Mouse (Mus musculus) heart, postnatal 0 days (tissue): Measurements from ENCODE around the gene Ankrd61. TPM values are rescaled to one million over a fixed set of nuclear protein-coding genes. Genes with fewer than 3 reads are reported as not detected.
A peak's percentile ranks its signal among the peaks of the same experiment; 100 is the strongest.

Source experiments
- ATAC-seq: fragments of 200-750 bp; cut with Nextera tagmentation; 2 replicates; pipeline ENCODE4 v1.8.0; 2017; ENCODE audit warnings: low read depth, moderate number of reproducible peaks, moderate library complexity; ENCODE audit not compliant: insufficient read depth
- DNase-seq: peaks from one replicate; pipeline ENCODE4 v3.0.0-alpha.2; 2016; ENCODE audit warnings: low spot score
- H3K27ac ChIP-seq: fragments of 300-500 bp; sonication (generic); 2 replicates; pipeline ENCODE4 v1.5.1; 2014; ENCODE audit warnings: low read depth, mild to moderate bottlenecking
- H3K27me3 ChIP-seq: fragments of 300-500 bp; sonication (generic); 2 replicates; pipeline ENCODE4 v1.6.1; 2014; ENCODE audit warnings: low read length, mixed read lengths; ENCODE audit not compliant: control insufficient read depth, insufficient read depth
- H3K36me3 ChIP-seq: fragments of 300-500 bp; sonication (generic); replicated peaks from 2 replicates; pipeline ENCODE4 v1.6.1; 2014; ENCODE audit warnings: low read length, mixed read lengths; ENCODE audit not compliant: control insufficient read depth, insufficient read depth
- H3K4me1 ChIP-seq: fragments of 300-500 bp; sonication (generic); 2 replicates; pipeline ENCODE4 v1.6.1; 2014; ENCODE audit warnings: antibody characterized with exemption; ENCODE audit not compliant: control insufficient read depth, insufficient read depth
- H3K4me2 ChIP-seq: fragments of 300-500 bp; sonication (generic); 2 replicates; pipeline ENCODE4 v1.6.1; 2014; ENCODE audit warnings: low read depth, mild to moderate bottlenecking, low read length, moderate library complexity
- H3K4me3 ChIP-seq: fragments of 300-500 bp; sonication (generic); 2 replicates; pipeline ENCODE4 v1.5.1; 2014; ENCODE audit warnings: low read depth, low read length
- H3K9ac ChIP-seq: fragments of 300-500 bp; sonication (generic); replicated peaks from 2 replicates; pipeline ENCODE4 v1.6.1; 2014; ENCODE audit warnings: low read depth, low read length, mixed read lengths
- H3K9me3 ChIP-seq: fragments of 300-500 bp; sonication (generic); replicated peaks from 2 replicates; pipeline ENCODE4 v1.6.1; 2016; ENCODE audit warnings: low read length; ENCODE audit not compliant: control insufficient read depth
- CTCF ChIP-seq: IDR thresholded peaks from 2 replicates; pipeline ENCODE4 v1.5.1; 2016; ENCODE audit warnings: antibody characterized with exemption, control low read depth, low read depth
- EP300 ChIP-seq: IDR thresholded peaks from 2 replicates; pipeline ENCODE4 v1.6.1; 2016; ENCODE audit warnings: antibody characterized with exemption, low read depth
- WGBS: fragments of 180-500 bp; shearing (Covaris S2); extraction: QIAGEN DNeasy Blood & Tissue Kit; methylation state at CpG from one replicate; pipeline ENCODE4 v1.1.7; 2014; 5-methylcytosine and 5-hydroxymethylcytosine counted together
- polyA plus RNA-seq: library from polyadenylated mRNA; unstranded; fragments of >200 nt; fragmentation: Nextera tagmentation; extraction: Ambion mirVana; gene quantifications from 2 replicates; pipeline ENCODE4 v1.2.1, GENCODE M21; 2015
- total RNA-seq: library from RNA; depleted of rRNA; stranded (reverse); fragments of >200 nt; gene quantifications from 2 replicates; pipeline ENCODE4 v1.2.3, GENCODE M21; 2014; ENCODE audit warnings: low replicate concordance

Ankrd61 gene
- total and polyA plus RNA-seq, 2 experiments from 2014 or later: 0.07 TPM; not detected in 1

DNA sequence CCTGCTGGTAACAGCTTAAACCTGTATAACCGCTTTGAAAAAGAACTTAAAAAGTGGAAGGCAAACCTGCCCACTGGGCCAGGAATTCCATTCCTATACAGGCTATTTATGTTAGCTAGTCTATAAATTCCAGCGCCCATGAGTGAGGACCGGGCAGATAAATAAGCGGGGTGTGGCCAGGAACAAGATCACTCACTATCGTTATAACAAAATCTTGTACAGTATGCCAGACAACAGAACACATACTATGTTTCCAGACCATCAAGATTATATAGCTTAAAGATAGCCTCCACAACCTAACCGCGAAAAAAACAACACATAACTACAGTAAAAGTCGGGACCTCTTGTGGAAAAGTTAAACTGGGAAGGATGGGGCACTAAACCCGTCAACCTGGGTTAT, 11.4 kb upstream of the Ankrd61 start:
- Histone ChIP-seq H3K27me3 (no peaks in the 10 kb centered on the region), H3K4me2 (peak overlapping the region; percentile 82), H3K36me3 (peaks cover 31% of the 10 kb centered on the region), H3K4me1 (peaks cover 10% of the 10 kb centered on the region; the same call in 1 of the 2 replicates), H3K4me3 (peak overlapping the region; percentile 73), H3K27ac (peak overlapping the region; percentile 95), H3K9me3 (no peaks in the 10 kb centered on the region), H3K9ac (peak overlapping the region; percentile 63)
- no peak for DNase-seq
- ATAC-seq: no peak
- WGBS: 2% methylated on average over 9 of the region's 9 CpGs
- TF ChIP-seq EP300 (no peak), CTCF (no peak)

- DNase-seq: no peak
- peaks cover 46% of the 10 kb centered on the region for H3K36me3 ChIP-seq
- H3K27me3 ChIP-seq: no peaks in the 10 kb centered on the region
- H3K9ac ChIP-seq: no peak overlapping the region
- no peak overlapping the region for H3K4me2 ChIP-seq
- no peak overlapping the region for H3K4me3 ChIP-seq
- WGBS: 72% methylated on average over 8 of the region's 8 CpGs
- H3K9me3 ChIP-seq: no peaks in the 10 kb centered on the region
- ATAC-seq: no peak
- TF ChIP-seq EP300: no peak
- TF ChIP-seq CTCF: no peak
- H3K27ac ChIP-seq: no peak overlapping the region
- H3K4me1 ChIP-seq: peaks cover 10% of the 10 kb centered on the region; the same call in 1 of the 2 replicates
These were observed 8.9 kb upstream of the Ankrd61 start for GRCm38 (mm10) chr5:143906429-143906828.

GRCm38 (mm10) chr5:143903813-143904212, 6.3 kb upstream of the Ankrd61 start:
- H3K9me3 ChIP-seq: no peaks in the 10 kb centered on the region
- TF ChIP-seq CTCF (no peak), EP300 (no peak)
- peaks cover 59% of the 10 kb centered on the region for H3K36me3 ChIP-seq
- H3K4me1 ChIP-seq: peaks cover 5% of the 10 kb centered on the region; the same call in 1 of the 2 replicates
- H3K27ac ChIP-seq: no peak overlapping the region
- 60% methylated on average over 4 of the region's 4 CpGs for WGBS
- no peak for DNase-seq
- H3K27me3 ChIP-seq: no peaks in the 10 kb centered on the region
- ATAC-seq: no peak
- H3K9ac ChIP-seq: no peak overlapping the region
- no peak overlapping the region for H3K4me2 ChIP-seq
- H3K4me3 ChIP-seq: no peak overlapping the region

DNA sequence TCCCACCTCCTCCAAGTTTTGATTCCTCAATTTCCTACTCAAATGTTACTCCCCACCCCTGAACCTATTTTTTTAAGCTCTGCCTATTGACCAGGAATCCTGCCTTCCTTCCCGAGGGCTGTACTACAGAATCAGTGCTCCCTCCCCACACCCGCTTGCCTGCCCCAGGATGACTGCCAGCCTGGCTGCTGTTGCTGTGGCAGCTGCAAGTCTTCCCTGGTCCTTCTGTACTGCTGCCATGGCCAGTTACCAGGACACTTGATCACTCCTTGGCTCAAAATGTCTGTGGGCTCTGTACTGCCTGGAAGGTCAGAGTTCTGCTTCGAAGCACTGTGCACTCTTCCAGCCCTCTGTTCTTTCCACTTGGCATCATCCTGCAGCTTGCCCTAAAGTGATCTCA, 4.6 kb upstream of the Ankrd61 start:
- ATAC-seq: no peak
- no peak overlapping the region for H3K4me3 ChIP-seq
- H3K4me2 ChIP-seq: no peak overlapping the region
- H3K27me3 ChIP-seq: no peaks in the 10 kb centered on the region
- DNase-seq: no peak
- 0 out of 2 replicates have a peak, but pooled peaks cover 3% of the 10 kb centered on the region for H3K4me1 ChIP-seq
- 77% methylated on average over 3 of the region's 3 CpGs for WGBS
- no peaks in the 10 kb centered on the region for H3K9me3 ChIP-seq
- TF ChIP-seq EP300 (no peak), CTCF (no peak)
- H3K27ac ChIP-seq: no peak overlapping the region
- no peak overlapping the region for H3K9ac ChIP-seq
- peaks cover 75% of the 10 kb centered on the region for H3K36me3 ChIP-seq

DNA sequence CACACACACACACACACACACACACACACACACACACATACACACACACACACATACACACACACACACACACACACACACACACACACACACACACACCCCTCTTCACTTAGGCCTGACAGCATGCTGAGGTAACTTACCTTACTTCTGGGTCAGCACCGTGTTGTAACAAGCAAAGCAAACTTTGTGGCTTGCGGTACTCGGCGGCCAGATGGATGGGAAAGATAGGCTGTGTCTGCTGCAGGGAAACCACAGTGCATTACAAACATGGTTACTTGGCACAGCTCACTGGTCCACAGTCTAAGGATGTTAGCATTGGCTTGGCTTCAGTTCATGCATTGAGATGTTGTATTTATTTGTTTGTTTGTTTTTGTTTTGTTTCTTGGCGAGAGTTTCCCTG, 4.1 kb downstream of the Ankrd61 start:
- 75% methylated on average over 5 of the region's 5 CpGs for WGBS
- H3K27me3 ChIP-seq: no peaks in the 10 kb centered on the region
- DNase-seq: no peak
- H3K4me3 ChIP-seq: no peak overlapping the region
- no peak overlapping the region for H3K4me2 ChIP-seq
- no peak for ATAC-seq
- no peak overlapping the region for H3K9ac ChIP-seq
- peaks cover 64% of the 10 kb centered on the region for H3K36me3 ChIP-seq
- no peaks in the 10 kb centered on the region for H3K4me1 ChIP-seq
- TF ChIP-seq EP300 (no peak), CTCF (no peak)
- no peaks in the 10 kb centered on the region for H3K9me3 ChIP-seq
- no peak overlapping the region for H3K27ac ChIP-seq

DNA sequence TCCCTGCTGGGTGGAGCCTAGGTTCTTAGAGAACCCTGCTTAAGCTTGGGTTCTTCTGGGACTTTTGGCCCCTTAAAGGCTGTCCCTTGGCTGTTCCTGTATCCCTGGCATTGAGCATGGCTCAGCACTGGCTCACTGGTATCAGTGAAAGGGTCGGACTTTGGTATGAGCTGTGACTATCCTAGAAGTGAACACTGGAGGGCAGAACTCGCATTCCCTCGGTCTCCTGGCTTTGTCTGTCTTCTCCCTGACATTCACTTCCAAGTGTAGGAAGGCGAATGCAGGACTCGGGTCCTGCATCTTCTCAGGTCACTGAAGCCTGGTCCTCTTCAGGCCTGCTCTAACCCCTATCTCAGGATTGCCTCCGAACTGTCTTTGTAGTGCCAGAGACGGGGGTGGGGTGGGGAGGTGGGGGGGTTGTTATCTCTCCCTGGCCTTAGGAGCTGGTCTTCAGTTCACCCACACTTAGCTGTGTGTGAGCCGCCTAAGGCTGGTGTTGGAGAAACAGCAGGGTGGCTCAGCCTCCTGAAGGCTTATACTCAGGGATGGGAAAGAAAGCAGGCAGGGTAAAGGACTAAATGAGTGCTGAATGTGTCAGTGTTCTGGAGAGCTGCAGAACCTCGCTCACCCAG, 5.1 kb downstream of the Ankrd61 start:
- Histone ChIP-seq H3K4me3 (no peak overlapping the region), H3K27ac (no peak overlapping the region), H3K9ac (no peak overlapping the region), H3K9me3 (no peaks in the 10 kb centered on the region), H3K36me3 (peaks cover 64% of the 10 kb centered on the region), H3K27me3 (no peaks in the 10 kb centered on the region), H3K4me2 (no peak overlapping the region), H3K4me1 (no peaks in the 10 kb centered on the region)
- TF ChIP-seq CTCF: no peak
- TF ChIP-seq EP300: no peak
- ATAC-seq (peak; percentile 63; the same call in 1 of the 2 replicates), DNase-seq (peak; percentile 48)
- 39% methylated on average over 9 of the region's 9 CpGs for whole genome bisulfite sequencing
